Mouse (Mus musculus) hindbrain, embryonic 11.5 days (tissue): ENCODE measurements around the gene Cbr4. TPM values are rescaled to one million over a fixed set of nuclear protein-coding genes. Genes with fewer than 3 reads are reported as not detected.

Experiments used
- ATAC-seq: fragments of 200-750 bp; cut with Nextera tagmentation; 2 replicates; pipeline ENCODE4 v1.8.0; 2017; ENCODE audit warnings: mild to moderate bottlenecking, moderate TSS enrichment, moderate library complexity; ENCODE audit not compliant: low FRiP score
- DNase-seq: peaks from one replicate; pipeline ENCODE4 v3.0.0-alpha.2; 2015; ENCODE audit warnings: low spot score
- H3K27ac ChIP-seq: fragments of 300-500 bp; sonication (generic); 2 replicates; pipeline ENCODE4 v1.5.1; 2014; ENCODE audit warnings: mild to moderate bottlenecking, low read depth, low read length
- H3K27me3 ChIP-seq: fragments of 300-500 bp; sonication (generic); 2 replicates; pipeline ENCODE4 v1.6.1; 2014; ENCODE audit warnings: mild to moderate bottlenecking, low read length, moderate library complexity, mixed read lengths; ENCODE audit not compliant: control insufficient read depth, insufficient read depth
- H3K36me3 ChIP-seq: fragments of 300-500 bp; sonication (generic); 2 replicates; pipeline ENCODE4 v1.6.1; 2014; ENCODE audit warnings: mild to moderate bottlenecking, low read length, moderate library complexity, mixed read lengths; ENCODE audit not compliant: control insufficient read depth, insufficient read depth
- H3K4me1 ChIP-seq: fragments of 300-500 bp; sonication (generic); replicated peaks from 2 replicates; pipeline ENCODE4 v1.6.1; 2014; ENCODE audit warnings: low read length, mixed read lengths; ENCODE audit not compliant: control insufficient read depth, insufficient read depth
- H3K4me2 ChIP-seq: fragments of 300-500 bp; sonication (generic); replicated peaks from 2 replicates; pipeline ENCODE4 v1.6.1; 2014; ENCODE audit warnings: mild to moderate bottlenecking, low read depth, low read length
- H3K4me3 ChIP-seq: fragments of 300-500 bp; sonication (generic); 2 replicates; pipeline ENCODE4 v1.5.1; 2014; ENCODE audit warnings: low read depth, low read length
- H3K9ac ChIP-seq: fragments of 300-500 bp; sonication (generic); 2 replicates; pipeline ENCODE4 v1.6.1; 2014; ENCODE audit warnings: low read depth, low read length
- H3K9me3 ChIP-seq: fragments of 300-500 bp; sonication (generic); 2 replicates; pipeline ENCODE4 v1.6.1; 2016; ENCODE audit warnings: low read length; ENCODE audit not compliant: control insufficient read depth
- WGBS: fragments of 180-500 bp; shearing (Covaris S2); extraction: QIAGEN DNeasy Blood & Tissue Kit; methylation state at CpG from one replicate; pipeline ENCODE4 v1.1.7; 2014; 5-methylcytosine and 5-hydroxymethylcytosine counted together
- polyA plus RNA-seq: library from polyadenylated mRNA; unstranded; fragments of >200 nt; fragmentation: Nextera tagmentation; extraction: Ambion mirVana; gene quantifications from 2 replicates; pipeline ENCODE4 v1.2.1, GENCODE M21; 2014

The Cbr4 gene
- polyA plus RNA-seq, 1 experiment from 2014 or later: 31.8 TPM

GRCm38 (mm10) chr8:61515110-61515930 lies 27.8 kb downstream of the Cbr4 start:
- 70% methylated on average over 24 of the region's 24 CpGs for WGBS
- ATAC-seq (peak; percentile 50), DNase-seq (peak; percentile 36)
- Histone ChIP-seq H3K4me1 (no peaks in the 10 kb centered on the region), H3K4me3 (no peak overlapping the region), H3K4me2 (no peak overlapping the region; the same call in 1 of the 2 replicates), H3K27me3 (no peaks in the 10 kb centered on the region), H3K36me3 (0 out of 2 replicates have a peak, but pooled peaks cover 2% of the 10 kb centered on the region), H3K9ac (peak overlapping the region; percentile 23; the same call in 1 of the 2 replicates), H3K9me3 (no peaks in the 10 kb centered on the region), H3K27ac (peak overlapping the region; percentile 87)

DNA sequence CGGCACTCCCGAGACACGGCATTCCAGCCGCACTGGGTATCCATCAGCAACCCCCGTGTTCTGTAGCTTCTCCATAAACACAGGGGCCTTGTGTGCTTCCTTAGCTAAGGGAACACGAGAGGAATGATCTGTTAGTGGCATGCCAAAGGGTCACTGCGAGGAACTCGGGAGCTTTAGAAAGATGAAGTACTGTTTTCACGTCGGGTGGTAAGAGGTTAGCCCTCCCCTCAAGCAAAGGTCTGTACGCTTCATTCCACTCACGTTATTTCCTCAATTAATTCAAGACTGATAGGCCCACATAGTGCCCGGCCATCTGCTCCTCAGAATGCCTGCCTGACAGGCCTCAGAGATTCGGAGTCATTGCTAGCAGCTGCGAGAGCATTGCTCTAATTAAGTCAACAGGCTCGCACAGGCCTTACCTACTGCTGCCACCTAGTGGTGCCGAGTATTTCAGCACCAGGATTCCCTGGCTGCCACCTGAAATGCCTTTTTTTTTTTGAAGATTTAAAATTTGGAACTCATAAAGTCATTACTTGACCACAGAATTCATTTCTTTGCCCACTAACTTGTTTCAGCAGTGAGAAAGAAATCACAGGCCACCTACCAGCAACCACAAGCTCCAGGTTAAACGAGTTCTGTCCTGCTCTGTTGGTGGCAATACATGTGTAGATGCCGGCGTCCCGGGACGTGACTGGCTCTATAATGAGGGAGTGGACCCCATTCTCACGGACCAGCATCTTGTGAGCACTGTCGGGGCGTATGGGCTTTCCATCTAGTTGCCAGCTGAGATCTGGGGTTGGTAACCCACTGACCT lies 28.6 kb downstream of the Cbr4 start:
- Histone ChIP-seq H3K4me3 (no peak overlapping the region), H3K36me3 (0 out of 2 replicates have a peak, but pooled peaks cover under 1% of the 10 kb centered on the region), H3K4me1 (no peaks in the 10 kb centered on the region), H3K27ac (peak overlapping the region; percentile 87), H3K27me3 (no peaks in the 10 kb centered on the region), H3K9ac (no peak overlapping the region), H3K9me3 (no peaks in the 10 kb centered on the region), H3K4me2 (no peak overlapping the region; the same call in 1 of the 2 replicates)
- ATAC-seq (peak; percentile 87), DNase-seq (peak; percentile 91)
- 33% methylated on average over 25 of the region's 25 CpGs for WGBS

DNA sequence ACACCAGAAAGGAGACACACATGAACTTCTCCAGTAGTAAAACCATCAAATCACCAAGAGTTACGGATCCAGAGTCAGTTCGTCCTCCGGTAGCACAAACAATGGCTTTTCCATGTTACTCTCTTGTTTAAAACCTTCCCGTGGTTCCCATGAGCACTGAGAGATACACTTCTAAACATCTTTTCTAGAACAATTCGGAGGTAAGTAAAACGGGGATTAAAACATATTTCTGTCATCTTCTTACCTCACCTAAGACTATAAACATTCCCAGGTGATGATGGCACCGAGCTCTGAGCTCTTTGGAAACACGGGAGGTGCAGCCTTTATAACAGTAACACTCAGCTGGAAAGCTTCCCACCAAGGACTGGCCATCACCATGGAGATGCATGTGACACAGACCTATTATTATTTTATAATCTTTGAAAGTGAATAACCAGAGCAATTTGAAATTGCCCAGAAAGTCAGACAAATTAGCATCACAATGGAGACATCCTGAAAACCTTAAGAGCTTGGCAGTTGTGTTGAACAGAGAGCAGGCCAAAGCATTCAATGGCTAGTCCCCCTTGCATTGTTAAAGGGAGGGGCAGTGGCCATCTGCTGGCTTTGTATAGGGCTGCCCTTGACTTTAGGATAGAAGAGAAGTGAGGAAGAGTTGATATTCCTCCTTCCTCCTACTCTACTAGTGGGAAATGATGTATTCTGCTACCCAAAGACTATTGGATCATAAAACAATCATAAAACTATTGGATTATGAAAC lies 29.4 kb downstream of the Cbr4 start:
- peak overlapping the region; percentile 55 for H3K27ac ChIP-seq
- no peaks in the 10 kb centered on the region for H3K36me3 ChIP-seq
- ATAC-seq (peak; percentile 69), DNase-seq (peak; percentile 32)
- H3K4me1 ChIP-seq: no peaks in the 10 kb centered on the region
- no peak overlapping the region for H3K4me3 ChIP-seq
- no peak overlapping the region for H3K9ac ChIP-seq
- no peaks in the 10 kb centered on the region for H3K9me3 ChIP-seq
- no peak overlapping the region for H3K4me2 ChIP-seq
- WGBS: 76% methylated on average over 8 of the region's 8 CpGs
- no peaks in the 10 kb centered on the region for H3K27me3 ChIP-seq

GRCm38 (mm10) chr8:61517502-61518185 lies 30.1 kb downstream of the Cbr4 start:
- Histone ChIP-seq H3K27ac (peak overlapping the region; percentile 55; the same call in 1 of the 2 replicates), H3K36me3 (no peaks in the 10 kb centered on the region), H3K4me2 (no peak overlapping the region), H3K4me1 (no peaks in the 10 kb centered on the region), H3K9ac (no peak overlapping the region), H3K27me3 (no peaks in the 10 kb centered on the region), H3K4me3 (no peak overlapping the region), H3K9me3 (no peaks in the 10 kb centered on the region)
- WGBS: 74% methylated on average over 14 of the region's 14 CpGs
- DNase-seq (peak; percentile 27), ATAC-seq (no peak)

- Histone ChIP-seq H3K4me1 (no peaks in the 10 kb centered on the region), H3K9me3 (no peaks in the 10 kb centered on the region), H3K36me3 (no peaks in the 10 kb centered on the region), H3K4me3 (no peak overlapping the region), H3K9ac (no peak overlapping the region), H3K4me2 (no peak overlapping the region), H3K27me3 (no peaks in the 10 kb centered on the region), H3K27ac (no peak overlapping the region)
- ATAC-seq (no peak), DNase-seq (peak; percentile 66)
- 24% methylated on average over 1 of the region's 1 CpGs for WGBS
Observed at GRCm38 (mm10) chr8:61522132-61522531, 34.6 kb downstream of the Cbr4 start.

DNA sequence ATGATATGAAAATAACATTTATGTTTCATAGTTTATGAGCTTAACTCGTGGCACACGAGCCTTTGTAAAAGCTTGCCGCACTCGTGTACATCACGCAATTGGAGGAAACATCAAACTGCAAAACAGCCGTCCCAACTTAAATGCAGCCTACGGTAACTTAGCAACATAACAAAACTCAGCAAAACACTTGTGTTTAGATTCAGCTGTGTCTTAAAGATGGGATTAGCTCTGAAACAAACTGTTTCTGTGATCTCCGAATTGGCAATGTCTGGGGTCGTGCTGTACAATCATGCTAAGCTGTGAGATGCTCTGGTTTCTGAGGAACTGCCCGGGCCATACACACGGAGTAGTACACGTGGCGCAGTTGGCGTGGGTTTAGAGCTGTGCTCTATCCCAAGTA lies 39.5 kb downstream of the Cbr4 start:
- Histone ChIP-seq H3K4me3 (no peak overlapping the region), H3K27ac (no peak overlapping the region), H3K9ac (no peak overlapping the region), H3K27me3 (no peaks in the 10 kb centered on the region), H3K4me2 (no peak overlapping the region), H3K4me1 (no peaks in the 10 kb centered on the region), H3K9me3 (no peaks in the 10 kb centered on the region), H3K36me3 (no peaks in the 10 kb centered on the region)
- no peak for DNase-seq
- WGBS: 95% methylated on average over 14 of the region's 14 CpGs
- ATAC-seq: no peak

GRCm38 (mm10) chr8:61528197-61528596 lies 40.7 kb downstream of the Cbr4 start:
- Histone ChIP-seq H3K4me1 (no peaks in the 10 kb centered on the region), H3K36me3 (no peaks in the 10 kb centered on the region), H3K4me3 (no peak overlapping the region), H3K27ac (no peak overlapping the region), H3K9me3 (no peaks in the 10 kb centered on the region), H3K27me3 (no peaks in the 10 kb centered on the region), H3K4me2 (no peak overlapping the region), H3K9ac (no peak overlapping the region)
- ATAC-seq: no peak
- DNase-seq: no peak
- 92% methylated on average over 9 of the region's 9 CpGs for WGBS

- Histone ChIP-seq H3K4me3 (no peak overlapping the region), H3K27me3 (no peaks in the 10 kb centered on the region), H3K27ac (no peak overlapping the region), H3K36me3 (no peaks in the 10 kb centered on the region), H3K4me1 (no peaks in the 10 kb centered on the region), H3K9me3 (no peaks in the 10 kb centered on the region), H3K4me2 (no peak overlapping the region), H3K9ac (no peak overlapping the region)
- 75% methylated on average over 6 of the region's 6 CpGs for WGBS
- ATAC-seq (no peak), DNase-seq (no peak)
Observed at GRCm38 (mm10) chr8:61528642-61529041, 41.1 kb downstream of the Cbr4 start.
